Mouse (Mus musculus) layer of hippocampus, adult 9-10 months (tissue): ENCODE measurements around the gene Sept9.

Experiments
- DNase-seq: peaks from one replicate; pipeline ENCODE4 v3.0.0; 2022; ENCODE audit warnings: low spot score

Sept9 gene

DNA sequence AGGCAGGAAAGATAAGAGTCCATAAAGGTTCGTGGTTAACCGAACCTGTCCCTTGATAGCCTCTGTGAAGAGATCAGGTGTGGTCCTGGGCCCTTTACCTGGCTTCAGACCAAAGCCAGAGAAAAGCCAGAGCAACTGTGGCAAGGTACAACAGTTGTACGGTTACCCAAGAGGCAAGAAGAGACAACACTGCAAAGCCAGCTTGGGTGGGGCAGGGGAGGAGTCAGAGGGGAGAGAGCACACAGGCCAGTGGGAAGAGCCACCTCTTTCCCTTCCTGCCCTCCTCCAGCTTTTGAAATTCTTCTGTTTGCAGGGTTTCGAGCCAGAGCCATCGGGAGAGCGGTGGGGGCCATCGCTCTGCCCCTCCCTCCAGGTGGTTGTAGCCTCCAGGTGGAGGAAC, 174.8 kb downstream of the Sept9 start:
- DNase-seq = no peak

DNA sequence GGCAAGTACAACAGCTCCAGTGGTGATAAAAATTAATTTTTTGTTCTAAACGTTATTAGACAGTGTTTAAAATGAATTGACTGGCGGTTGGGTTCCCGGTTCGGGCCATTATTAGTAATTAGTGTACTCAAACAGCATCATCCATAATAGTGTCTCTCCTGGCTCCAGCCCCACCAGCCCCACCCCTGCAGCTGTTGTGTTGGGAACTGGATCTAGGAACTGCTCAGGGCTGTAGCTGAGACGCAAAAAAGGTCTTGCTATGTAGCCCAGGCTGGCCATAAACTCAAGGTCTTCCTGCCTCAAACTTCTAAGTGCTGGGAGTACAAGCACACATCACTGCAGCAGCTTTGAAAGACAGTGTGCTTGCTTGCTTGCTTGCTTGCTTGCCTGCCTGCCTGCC, 180.3 kb downstream of the Sept9 start:
- DNase-seq = no peak

GRCm38 (mm10) chr11:117384235-117384634, 184.8 kb downstream of the Sept9 start:
- no peak for DNase-seq

DNA sequence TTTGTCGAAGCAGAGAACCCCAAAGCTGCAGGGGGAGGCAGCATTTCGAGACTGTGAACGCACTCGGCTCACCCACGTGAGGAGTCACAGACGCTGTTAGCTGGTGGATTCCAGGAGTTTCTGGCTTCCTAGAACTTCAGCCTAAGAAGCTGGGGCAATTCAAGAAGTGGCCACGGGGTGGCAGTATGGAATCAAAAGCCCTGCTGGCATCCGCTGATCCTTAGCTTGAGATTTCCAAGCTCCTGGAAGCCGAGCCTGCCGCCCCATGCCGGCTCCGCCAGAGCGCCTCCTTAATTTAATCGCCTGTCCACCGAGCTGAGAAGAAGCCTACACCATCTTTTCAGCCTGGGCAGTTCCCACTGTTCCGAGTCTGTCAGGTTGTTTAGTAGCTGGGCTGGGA, 185.4 kb downstream of the Sept9 start:
- peak; percentile 87 for DNase-seq

DNA sequence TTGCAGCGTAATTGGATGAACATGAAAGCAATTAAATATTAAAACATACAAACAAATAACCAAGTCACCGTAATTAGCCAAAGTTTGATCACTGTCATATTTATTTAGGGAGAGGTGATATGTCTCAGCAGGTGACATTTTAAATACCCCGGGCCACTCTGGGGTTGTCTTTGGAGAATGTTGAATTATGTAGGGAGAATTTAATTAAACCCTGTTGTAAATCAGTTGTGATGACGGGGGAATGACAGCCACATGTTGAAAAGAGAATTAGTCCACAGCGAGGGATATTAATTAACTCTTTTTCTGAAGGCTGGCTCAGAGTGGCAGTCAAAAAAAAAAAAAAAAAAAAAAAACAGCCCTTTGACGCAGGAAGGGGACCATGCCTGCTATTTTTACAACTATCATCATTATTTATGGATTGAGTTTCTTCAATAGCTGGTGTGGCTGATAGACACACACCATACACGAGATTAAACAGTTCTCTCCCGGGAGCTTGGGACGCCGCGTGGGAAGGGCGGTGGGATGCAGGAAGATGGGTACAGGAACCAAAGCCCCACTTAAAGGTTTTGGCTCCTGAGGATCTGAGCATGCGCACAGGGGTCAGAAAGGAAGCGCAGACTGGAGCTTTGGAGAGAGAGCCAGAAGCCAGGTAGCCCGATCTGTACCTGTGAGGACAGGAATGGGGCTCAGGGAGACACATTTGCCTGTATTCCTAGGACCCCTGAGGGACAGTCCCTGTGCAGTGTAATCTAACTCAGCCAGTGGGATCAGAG, 186.1 kb downstream of the Sept9 start:
- no peak for DNase-seq

GRCm38 (mm10) chr11:117387241-117387640, 187.8 kb downstream of the Sept9 start:
- DNase-seq = no peak

DNA sequence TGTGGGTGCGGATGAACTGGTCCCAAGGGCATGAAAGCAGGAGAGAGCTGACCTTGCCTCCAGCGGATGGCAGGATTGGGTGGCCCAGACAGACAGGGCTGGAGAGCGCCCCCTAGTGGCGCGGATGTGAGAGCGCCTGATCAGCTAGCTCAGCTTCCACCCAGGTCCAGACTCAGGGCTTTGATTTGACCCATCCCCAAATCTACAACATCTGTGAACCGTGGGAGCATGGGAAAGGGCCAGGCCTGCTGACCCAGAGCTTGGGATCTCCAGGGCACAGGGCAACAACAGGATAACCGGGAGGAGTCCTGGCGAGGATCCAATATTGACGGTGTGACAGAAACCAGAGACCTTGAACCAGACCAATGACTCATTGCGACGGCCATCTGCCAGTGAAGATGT, 190.5 kb downstream of the Sept9 start:
- DNase-seq = no peak

DNA sequence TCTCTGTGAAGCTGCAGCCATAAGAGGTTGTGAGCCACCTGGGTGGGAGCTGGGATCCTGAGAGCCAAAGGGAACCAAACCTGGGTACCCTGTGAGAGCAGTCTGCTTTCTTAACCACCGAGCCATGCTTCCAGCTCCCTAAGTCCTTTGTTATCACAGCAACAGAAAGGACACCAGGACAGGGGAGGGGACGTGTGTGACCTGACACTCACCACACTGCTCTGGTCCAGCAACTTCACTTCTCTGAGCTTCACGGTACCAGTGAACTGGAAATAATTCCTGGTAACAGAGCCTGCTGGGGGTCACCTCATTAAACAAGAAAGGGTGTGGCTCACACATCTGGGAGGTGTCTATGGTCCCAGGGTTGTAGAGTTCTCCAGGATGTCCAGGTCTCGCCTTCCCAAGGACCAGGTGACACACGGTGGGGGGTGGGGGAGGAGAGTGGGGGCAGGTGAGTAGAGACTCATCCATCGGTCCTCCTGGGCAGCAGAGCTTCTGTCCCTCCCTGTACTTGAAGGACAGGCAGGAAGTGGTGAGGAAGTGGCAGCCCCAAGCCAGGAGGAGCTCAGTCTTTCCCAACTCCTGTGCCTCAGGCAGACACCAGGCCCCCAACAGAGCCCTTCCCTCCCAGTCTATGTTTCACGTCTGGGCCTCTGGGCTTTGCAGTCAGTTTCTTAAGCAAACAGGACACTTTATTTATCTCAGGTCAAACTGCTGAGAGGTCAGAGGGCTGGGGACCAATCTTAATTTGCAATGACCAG, 191.5 kb downstream of the Sept9 start:
- DNase-seq = no peak

DNA sequence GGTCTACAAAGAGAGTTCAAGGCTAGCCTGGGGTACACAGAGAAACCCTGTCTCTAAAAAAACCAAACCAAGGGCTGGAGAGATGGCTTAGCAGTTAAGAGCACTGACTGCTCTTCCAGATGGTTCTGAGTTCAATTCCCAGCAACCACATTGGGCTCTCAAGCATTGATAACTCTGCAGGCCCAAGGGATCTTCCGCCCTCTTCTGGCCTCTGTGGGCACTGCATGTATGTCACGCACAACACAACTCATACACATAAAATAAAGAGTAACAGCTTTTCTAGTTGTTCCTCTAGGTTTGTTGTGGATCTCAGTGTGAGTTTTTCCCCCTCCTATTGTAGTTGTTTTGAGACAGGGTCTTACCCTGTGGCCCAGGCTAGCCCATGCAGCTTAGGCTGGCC, 192.8 kb downstream of the Sept9 start:
- no peak for DNase-seq

- no peak for DNase-seq
These were observed 194.3 kb downstream of the Sept9 start for GRCm38 (mm10) chr11:117393715-117394114.

DNA sequence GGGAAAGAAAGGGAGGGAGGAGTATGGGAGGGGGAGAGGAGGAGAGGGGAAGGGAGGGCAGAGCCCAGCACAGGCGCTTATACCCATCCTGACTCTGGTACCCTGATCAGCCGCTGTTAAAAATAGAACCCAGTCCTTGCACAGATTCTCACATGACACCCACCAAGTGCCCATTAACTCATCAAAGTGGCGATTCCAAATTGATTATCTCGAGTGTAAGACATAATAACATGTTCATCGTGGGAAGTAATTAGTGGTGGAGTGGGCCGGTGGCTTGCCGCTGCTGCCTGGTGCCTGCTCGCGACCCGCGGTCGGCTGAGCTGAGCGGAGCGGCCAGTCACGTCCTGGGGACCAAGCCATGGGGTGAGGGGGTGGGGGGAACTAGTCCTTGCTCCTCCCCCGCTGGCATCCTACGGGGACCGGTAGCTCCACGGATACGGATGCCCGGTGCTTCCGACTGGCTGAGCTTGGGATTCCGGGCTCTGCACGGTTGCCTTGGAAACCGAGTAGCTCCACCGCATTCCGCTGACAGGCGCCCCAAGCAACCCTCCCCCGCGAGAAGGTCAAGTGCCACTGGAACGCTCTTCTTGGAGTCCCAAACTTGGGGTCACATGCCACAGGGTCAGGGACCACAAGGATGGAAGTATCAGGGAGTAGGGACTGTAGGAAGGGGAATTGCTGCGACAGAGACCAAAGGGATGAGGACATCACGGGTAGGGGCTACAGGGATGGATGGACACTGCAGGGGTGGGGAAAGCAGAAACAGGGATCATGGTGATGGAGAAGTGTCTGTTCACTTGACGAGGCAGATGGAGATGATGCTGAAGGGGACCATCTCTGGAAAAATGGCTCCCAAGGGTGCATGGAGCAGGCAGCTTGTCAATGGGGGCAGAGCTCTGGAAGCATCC, 195.0 kb downstream of the Sept9 start:
- no peak for DNase-seq

- DNase-seq = no peak
These were observed 195.8 kb downstream of the Sept9 start for GRCm38 (mm10) chr11:117395228-117395627.

DNA sequence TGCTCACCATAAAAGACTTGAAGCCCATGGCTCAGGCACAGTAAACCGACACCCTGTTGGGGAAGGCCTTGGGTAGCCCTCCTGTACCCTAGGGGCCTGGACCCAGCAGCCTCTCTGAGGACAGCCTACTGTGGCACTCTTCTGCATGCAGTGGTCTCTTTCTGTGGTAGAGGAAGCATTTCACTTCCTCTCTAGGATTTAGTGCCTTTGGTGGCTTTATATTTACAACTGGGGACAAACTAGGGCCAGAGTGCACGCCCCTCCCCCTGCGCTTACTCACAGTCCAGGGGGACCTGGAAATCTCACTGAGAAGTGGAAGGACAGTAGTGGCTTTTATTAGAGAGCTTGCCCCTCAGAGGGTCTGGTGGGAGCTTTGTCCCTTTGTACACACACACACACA, 197.5 kb downstream of the Sept9 start:
- DNase-seq = no peak

GRCm38 (mm10) chr11:117397755-117398154, 198.3 kb downstream of the Sept9 start:
- no peak for DNase-seq

DNA sequence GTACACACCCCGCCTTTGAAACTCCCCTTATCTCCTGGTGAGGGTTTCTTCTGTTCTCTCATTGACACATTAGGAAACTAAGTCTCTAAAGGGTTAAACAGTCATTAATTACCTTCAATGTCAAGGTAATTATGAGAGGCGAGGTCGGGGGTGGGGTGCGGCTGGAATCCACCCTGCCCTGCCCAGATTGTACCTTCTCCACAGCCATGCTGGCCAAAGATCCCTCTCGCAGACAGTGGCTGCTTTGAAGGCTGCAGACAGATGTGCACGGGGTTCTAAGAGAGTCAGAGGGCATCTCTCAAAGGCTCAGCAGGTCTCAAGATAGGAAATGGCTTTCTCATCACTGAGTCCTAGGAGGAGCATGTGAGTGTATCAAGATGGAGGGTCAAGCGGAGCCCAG, 198.7 kb downstream of the Sept9 start:
- no peak for DNase-seq

DNA sequence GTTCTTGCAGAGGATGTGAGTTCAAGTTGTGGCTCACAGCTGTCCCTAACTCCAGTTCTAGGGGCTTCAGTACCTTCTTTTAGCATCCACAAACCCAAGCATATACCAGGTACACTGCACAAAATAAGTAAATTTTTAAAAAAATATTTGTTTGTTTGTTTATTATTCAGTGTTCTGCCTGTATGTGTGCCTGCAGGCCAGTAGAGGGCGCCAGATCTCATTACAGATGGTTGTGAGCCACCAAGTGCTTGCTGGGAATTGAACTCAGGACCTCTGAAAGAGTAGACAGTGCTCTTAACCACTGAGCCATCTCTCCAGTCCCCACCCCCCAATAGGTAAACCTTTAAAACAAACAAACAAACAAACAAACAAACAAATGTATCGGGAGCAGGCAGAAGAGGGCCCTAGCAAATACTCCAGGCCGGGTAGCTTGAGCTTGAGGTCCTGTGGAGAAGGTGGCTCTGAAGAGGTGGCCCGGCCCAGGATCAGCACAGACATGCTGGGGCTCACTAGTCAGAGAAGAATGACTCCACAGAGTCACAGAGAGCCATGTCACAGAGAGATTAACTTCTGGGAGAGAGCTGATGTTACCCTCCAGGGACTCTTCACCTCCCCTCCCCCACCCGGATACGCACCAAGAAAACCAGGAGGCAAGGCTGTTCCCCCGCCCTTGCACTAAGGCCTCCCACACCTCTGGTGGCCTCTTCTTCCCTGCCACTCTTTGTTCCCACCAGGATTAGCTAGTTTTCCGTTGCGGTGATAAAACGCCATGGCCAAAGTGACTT, 202.3 kb downstream of the Sept9 start:
- DNase-seq = no peak

DNA sequence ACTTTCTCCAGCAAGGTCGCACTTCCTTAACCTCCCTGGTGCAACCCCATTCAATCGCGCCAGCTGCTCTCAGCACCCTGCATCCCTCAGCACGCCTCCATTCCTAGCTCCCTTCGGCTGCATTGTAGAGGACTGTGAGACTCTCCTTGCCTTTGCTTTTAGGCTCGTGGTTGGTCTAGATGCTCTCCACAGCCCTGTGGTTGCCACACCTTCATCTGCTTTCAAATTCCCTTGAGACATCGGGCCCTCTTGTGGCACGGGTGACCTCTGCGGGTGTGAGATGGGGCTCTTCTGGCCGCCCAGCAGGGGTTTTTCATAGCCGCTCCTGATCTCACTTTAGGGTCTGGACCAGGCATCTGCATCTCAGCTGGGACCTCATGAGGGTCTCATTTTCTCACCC, 203.1 kb downstream of the Sept9 start:
- DNase-seq = no peak

DNA sequence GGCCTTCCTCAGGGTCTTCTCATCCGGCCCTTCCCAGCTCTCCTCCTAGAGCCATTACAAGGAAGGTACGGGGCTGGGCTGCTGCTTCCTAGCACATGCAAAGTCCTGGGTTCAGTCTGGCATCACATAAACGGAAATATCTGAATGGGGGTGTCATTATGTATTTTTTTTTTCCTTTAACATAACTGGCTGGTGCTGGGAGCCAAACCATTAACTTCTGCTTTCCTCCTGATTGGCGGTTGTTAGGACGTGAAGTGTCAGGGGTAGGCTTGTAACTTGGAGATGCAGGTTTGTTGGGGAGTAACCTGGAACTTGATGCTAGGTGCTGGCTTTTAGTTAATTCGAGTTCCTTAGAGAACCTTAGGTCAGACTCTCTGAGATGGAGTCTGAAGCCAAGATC, 203.6 kb downstream of the Sept9 start:
- no peak for DNase-seq

- DNase-seq = no peak
These were observed 204.3 kb downstream of the Sept9 start for GRCm38 (mm10) chr11:117403781-117404180.

GRCm38 (mm10) chr11:117406711-117407110, 207.2 kb downstream of the Sept9 start:
- DNase-seq = no peak

GRCm38 (mm10) chr11:117407196-117407595, 207.7 kb downstream of the Sept9 start:
- DNase-seq = no peak
